Mouse (Mus musculus) neural tube, embryonic 10.5 days (tissue): ENCODE measurements at regions not wholly inside any gene's neighbourhood (a gene's known extent, or its start where the extent isn't known, plus 50 kb on each side); places are given as distances from the start of the nearest gene placed in this dataset.

Experiments used
- DNase-seq: peaks from one replicate; pipeline ENCODE4 v3.0.0-alpha.2; 2017; ENCODE audit warnings: low spot score; ENCODE audit errors: extremely low spot score

DNA sequence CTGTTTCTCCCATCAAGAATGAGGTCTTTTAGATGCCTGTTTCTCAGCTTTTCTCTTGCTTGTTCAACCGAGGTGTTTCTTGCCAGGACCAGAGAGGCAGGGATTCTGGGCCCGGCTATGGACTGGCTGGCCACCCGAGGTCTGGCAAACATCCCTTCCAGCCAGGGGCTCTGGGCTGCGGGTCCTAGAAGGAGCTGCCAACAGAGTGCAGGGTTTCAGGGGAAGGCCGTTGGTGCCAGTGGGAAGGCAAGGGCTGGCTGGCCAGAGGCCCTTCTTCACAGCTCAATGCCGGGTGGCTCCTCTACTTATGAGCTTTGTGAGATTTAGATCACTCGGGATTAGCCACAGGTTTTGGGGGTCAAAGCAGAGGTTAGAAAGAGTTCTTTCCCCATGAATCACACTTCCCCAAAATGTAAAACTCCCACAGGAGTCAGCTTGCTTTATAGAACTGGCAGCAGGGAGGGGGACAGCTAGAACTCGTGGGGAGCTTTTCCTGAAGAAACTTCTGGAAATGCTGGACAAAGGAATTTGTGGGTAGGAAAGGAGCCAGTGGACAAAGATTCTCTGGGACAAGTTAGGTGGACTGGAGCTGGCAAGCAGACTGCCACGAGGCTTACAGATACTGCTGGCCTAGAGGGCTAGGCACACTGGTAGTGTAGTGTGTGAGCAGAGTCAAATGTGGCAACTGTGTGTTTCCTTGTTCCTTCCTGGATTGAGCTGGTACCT is 104.1 kb upstream of the Vps8 start:
- DNase-seq: no peak

DNA sequence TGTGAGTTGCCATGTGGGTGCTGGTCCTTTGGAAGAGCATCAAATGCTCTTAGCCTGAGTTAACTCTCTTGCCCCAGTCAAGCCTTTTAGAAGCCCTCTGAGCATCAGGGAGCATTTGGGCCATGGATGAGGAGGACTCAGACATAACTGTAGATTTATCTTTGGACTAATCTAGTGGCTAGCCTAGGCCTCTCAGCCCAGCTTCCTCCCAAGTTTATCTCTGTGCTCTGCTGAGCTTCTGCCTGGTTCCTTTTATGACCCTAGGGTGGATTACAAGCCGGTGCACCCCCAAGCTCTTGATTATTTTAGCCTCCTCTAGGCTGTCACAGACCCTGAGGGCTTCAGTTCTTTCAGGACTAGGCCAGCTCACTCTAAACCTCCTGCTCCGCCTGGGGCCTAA is 102.6 kb upstream of the Vps8 start:
- no peak for DNase-seq

DNA sequence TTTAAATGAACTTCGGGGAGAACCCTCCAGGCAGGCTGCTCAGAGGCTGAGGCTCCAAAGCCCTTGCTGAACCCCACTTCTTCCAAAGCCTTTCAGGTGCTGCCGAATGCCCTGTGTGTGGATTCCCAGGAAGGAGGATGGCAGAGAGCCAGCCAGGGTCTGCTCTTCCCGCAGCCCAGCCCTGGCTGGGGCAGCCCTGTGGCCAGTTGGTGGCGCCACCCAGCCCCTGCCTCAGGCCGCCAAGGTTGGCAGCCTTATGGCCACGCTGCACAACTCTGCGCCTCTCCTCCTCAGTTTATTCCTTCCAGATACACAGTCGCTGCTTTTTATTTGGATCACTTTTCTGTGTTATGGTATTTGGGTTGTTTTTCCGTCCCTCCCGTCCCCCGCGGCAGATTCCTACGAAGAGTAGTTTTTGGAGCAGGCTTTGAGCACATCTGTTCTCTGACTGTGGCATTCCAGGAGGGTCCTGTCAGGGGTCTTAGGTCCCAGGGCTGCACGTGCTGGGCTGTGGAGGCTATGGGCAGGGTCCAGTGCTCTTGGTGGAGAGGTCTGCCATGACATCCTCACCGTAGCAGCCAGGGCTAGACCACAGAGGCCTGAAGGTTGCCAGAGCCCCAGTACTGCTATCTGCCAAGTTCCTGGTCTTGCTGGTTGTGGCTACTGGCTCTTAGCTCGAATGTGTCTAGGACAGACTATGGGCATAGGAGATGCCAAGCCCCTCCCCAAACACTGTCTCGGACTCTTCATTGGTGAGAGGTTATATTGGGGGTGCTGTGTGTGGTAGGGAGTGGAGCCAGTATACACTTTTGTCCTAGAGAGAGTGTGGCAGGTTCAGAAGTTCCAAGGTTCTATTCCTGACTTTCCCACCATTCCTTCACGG is 101.5 kb upstream of the Vps8 start:
- peak; percentile 29 for DNase-seq

DNA sequence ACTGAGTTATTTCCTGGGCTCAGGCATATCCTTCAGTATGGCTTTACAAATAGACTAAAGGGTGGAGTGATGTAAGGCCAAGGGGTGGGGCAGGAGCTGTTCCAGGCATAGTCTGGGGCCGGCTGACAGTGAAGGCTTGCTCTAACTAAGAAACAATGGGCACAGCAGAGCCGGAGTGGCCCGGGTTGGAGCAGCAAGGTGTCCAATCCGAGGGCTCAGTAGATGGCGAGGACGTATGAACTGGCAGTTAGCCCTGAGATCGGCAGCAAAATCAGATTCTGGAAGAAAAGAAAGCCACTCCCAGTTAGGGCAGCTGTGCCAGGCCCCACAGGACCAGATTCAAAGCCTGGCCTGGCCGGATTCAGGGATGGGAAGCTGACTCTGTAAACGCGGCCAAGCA is 100.5 kb upstream of the Vps8 start:
- no peak for DNase-seq

DNA sequence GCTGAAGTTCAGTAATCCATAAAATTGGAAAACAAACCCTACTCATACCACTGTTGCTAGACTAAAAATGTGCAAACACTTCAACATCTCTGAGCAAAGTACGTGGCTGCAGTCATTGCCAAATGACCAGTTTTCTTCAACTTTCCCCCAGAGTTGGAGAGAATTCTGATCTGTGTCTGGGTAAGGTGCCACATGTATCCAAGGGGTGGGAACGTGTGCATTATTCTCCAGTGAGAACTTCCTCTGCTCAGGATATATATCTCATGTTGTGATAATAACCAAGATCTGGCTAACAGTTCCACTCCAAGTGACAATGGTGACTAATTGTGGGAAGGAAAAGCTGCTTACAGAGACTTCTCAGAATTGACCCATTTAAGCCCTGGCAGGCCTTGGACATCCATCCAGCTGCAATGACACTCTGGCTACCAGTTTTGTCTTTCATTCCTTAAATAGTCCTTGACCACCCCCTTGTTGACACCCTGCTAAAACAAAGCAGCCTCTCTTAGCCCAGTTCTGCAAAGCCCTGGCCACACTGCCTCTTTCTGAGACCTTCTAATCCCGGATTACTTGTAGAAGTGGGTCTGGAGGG is 99.4 kb upstream of the Vps8 start:
- no peak for DNase-seq

DNA sequence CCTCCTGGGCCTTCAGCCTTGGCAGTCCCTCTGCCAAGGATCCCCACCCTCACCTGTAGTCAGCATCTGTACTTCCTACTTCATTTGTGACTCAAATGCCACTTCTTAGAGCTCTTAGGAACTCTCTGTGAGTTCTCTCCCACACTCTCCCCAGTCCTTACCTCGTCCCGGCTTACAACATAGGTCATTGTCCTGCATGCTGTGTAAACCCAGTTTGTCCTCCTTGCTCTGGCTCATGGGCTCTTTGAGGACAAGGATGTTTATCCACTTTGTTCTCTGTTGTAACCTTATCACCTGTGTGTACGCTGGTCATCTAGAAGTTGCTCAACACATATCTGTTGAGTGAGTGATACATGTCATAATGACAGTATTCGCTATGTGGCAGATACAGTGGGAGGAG is 94.9 kb upstream of the Vps8 start:
- no peak for DNase-seq

DNA sequence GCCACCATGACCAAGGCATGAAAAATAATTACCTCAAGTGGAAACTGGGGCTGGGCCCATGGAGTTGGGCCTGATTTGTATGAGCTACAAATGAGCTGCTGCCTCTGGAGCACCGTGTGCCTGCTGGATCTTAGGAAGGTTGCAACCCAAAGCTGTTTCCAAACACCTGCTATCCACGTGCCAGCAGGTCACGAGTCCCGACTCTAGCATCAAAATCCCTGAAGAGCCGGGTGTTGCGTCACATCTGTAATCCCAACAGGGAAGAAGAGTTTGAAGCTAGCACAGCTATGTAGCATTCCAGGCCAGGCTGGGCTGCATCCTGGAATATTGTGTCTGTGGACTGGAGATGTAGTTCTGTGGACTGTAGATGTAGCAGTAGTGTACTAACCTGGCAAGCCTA is 93.7 kb upstream of the Vps8 start:
- no peak for DNase-seq

DNA sequence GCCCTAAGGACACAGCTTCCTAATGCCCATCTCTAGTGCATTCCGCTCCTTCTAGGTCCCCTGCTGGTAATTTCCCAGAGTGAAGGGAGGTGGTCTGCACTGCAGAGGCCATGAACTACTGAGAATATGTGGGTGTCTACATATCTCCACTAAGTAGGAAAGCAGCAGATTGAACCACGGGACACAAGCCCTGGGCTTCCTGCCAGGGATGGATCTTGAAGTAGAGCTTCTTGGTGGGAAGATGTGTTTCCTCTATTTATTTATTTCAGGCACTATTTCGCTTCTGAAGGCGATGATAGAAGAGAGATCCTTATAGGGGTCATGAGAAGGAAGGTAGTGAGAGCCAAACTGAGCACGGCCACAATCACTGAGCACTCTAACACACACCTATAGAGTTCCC is 91.7 kb upstream of the Vps8 start:
- no peak for DNase-seq

DNA sequence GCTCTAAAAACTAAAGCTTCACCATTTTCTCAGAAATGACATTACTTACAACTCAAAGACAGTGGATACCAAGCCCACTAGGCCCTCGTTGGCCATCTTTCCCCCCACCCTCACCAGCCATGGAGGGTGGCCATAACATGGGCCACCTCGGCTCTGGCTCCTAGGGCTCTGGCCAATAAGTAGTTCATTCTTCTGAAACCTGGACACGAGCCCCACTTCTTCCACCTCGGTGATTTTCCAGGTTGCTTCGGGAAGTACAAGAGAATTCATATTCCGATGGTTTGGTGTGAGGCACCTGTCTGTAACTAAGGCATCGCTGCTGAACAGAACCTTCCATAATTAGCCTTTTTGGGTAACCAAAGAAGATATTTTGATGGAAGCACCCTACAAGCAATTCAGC is 90.5 kb upstream of the Vps8 start:
- no peak for DNase-seq

DNA sequence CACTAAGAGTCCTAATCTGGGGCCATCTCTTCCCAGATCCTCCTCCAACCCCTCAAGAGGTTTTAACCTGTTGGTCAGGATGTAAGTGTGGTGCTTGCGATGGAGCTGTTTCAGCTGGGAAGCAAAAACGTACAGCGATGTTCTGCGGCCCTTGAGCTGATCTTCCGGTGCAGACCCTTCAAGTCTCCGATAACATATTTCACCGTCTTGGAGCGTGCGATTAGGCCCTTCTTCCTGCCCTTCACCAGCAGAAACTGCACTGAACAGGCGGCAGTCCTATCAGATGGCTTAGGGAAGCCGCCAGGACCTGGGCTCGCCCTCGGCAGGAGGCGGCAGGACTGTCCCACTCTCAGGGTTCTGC is 90.1 kb upstream of the Vps8 start:
- DNase-seq: no peak

DNA sequence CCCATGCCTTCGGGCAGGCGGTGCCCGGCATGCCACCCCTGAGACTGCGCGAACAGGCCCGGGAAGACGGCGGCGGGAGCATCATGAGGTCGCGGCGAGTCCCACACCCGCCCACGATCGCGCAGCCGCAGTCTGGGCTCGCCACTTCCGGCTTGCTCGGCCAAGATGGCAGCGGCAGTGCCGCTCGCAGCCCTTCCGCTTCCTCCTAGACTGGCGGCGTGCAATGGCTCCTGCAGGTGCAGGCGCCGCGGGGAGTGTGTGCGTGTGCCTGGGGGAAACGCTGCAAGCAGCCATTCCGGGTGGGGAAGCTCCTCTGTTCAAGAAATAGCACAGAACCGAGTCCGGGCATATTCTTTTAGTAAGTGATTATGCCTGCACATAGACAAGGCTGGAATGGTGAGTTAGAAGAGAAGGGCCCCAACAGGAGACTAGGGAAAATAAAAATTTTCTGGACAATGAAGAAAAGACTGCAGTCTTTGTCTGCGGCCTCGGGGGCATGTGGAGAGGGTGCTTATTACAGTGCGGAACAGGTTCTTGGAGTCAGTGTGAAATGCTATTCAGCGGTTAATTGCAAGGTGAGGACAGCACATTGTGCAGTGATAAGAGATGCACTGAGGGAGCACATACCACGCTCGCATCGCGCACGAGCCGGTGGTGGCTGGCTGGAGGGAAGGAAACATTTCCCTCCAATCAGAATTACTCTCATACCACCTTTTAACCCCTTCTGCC is 89.5 kb upstream of the Vps8 start:
- peak; percentile 93 for DNase-seq

DNA sequence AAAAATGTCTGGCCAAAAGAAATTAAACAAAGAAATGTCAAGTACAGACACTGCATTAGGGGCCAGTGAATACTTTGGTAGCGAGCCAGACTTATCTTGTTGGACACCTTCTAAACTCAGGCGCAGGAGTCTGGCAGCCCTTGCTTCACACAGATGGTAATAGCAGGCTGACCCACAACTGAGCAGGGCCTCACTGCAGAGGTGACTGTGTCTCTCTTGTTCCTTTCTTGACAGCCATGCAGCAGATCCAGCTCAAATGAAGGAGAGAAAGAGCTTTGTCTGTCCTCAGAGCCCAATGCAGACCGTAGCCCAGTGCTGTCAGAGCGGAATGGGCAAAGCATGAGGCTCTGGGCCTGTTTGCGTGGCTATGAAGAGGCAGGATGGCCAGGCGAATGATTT is 83.9 kb upstream of the Vps8 start:
- DNase-seq: no peak

DNA sequence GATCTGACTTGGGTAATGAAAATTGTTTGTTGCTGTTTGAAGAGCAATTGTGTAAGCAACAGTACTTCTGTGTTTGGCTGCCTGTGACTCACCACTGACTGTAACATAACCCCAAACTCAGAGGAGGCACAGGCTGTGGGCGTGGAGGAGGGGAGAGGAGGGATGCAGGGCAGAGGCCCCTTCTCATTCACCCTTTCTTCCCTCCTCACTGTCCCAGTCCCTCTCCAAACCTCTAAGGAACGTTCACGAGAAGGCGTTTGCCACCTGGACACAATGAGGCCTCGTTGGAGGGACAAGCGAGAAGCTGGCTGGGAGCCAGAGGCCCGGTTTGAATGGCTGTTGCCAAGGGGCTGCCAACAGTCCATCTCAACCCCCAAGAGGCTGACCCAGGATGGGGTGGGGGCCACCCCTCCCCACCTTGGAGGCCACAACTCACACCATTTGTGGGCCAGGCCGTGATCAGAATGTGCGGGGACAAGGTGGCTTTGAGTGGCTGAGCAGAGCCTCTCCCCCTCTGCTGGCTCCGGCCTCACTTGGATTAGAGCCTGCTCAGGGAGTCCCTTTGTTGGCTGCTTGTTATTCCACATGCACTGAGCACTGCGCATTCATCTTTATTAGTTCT is 83.3 kb upstream of the Vps8 start:
- DNase-seq: peak; percentile 37

DNA sequence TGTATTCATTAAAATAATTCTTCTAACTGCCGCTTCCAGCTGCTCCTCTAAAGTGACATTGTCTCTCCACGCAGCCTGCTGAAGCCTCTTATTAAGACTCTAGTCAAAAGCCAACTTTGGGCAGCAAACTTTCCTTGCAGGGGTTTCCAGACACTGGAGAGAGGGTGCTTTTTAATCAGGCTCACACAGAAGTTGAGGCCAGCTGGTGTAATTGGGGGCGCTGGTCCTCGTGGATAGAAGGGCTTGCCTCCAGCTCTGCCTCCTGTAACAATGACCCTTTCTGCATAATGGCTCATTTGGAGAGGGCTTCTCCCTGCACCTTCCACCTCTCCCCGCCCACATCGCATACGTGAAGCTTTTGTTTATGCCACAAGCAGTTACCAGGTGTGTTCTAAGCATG is 82.8 kb upstream of the Vps8 start:
- no peak for DNase-seq

DNA sequence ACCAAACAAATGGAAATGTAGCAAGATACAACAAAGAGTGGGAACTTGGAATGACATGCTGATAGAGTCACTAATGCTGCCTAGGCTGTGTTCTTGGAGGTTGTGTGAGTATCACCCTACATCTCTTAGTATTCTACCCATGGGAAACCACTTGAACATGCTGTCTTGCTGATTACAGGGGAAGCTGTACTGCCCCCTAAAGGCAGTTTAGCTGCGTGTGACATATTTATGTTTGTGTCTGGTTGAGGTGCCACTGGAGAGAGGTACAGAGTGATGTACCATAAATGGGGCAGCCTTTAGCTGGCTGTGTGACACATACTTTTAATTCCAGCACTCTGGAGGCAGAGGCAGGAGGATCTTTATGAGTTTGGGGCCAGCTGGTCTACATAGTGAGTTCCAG is 73.0 kb upstream of the Vps8 start:
- DNase-seq: no peak

DNA sequence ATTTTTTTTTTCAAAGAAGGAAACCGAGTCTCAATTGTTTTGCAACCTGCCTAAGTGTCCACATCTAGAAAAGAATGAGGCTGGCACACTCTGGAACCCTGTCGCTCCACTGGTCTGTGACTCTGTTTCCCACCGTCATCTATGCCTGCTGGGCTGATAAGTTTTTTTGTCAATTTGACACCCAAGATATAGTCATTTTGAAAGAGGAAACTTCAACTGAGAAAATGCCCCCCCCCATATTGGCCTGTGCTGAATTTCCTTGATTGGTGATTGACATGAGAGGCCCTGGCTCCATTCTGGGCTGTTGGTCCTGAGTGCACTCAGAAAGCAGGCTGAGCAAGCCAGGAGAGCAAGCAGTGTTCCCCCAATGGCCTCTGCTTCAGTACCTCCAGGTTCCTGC is 71.6 kb upstream of the Vps8 start:
- no peak for DNase-seq

DNA sequence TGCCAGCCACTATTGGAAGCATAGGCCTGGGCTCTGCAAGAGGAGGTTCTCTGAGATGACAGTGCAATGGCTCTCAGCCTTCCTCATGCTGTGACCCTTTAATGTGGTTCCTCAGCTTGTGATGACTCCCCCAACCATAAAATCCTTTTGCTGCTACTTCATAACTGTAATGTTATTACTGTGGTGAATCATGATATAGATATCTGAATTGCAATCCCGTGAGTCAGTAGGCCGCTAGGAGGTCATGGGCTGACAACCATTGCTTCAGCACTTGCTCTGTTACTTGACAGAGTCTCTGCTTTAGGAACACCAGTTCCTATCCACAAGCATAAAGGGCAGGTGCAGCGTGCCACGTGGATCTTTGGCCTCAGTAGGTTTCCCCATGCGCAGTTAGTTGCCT is 69.8 kb upstream of the Vps8 start:
- no peak for DNase-seq

DNA sequence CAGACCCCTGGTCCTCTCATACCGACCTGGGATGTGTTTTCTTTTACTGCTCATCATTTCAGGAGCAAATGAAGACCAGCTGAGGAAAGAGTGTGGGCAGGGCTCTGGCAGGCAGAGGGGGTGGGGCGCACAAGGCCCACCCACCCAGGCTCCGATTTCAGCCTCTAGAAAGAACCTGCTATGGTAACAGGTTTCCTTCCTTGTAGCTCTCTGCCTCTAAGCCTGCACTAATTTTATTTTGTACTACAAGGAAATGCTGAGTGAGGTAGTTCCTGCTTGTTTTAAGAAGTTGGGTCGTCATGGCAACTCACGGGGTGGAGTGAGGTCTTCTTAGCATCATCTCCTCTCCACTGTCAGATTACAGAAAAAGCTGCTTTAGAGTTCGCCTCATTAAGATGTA is 69.4 kb upstream of the Vps8 start:
- no peak for DNase-seq

DNA sequence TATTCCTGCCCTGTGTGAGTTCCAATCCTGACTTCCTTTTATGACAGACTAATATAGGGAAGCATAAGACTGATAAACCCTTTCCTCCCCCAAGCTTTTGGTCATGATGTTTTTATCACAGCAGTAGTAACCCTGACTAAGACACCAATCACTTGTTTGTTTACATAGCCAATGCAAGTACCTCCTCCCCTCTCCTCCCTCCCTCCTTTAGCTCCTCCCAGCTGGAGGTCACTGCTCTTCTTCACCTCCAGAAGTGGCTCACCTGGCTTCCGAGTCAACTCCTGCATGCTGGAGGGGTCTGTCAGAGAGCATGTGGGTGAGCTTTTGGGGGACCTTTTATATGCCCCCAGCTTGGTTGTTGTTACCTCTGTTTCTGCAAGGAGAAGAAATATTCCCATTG is 67.3 kb upstream of the Vps8 start:
- no peak for DNase-seq

DNA sequence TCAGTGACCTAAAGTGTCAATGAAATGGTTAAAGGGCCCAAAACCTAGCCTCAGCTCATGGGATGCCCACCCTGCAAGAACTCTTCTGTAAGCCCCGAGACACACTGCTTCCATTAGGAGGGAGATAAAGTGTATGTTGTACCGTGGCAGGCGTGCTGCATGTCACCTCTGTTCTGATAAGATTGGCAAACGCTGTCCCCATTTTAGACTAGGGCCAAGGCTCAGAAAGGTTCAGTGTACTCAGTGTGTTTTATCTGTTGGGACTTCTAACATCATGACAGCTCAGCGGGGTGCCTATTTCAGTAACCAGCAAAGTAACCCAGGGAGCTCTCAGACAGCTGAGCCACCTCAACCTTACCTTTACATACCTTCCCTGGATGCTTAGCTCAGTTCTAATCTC is 65.5 kb upstream of the Vps8 start:
- DNase-seq: no peak

DNA sequence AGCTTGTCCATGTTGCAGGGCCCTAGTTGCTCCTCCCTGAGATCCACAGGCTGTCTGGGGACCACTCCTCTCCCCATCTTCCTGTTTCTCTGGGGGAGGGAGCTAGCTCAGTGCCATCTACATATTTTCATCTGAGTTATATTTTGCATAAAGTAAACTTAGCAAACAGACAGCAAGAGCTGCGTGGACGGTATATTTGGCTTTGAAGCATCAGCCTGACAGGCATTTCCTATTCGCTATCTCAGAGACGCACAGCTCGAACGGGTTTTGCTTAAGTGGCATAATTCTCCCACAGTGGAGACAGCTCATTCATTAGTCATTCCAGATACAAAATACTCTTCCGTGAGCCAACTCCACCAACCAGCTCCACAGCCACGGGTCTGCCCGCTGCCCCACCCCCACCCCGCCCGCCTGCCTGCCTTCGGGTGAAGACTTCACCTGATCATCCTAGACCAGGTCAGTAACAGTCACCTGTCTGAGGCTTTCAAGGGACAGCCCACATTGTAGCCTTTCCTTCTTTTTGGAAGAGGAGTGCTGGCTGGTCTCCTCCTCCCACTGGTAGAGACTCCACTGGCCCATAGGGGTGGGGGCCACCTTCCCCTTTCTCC is 64.5 kb upstream of the Vps8 start:
- no peak for DNase-seq
